Mouse (Mus musculus): Measurements from ENCODE around the gene Farp1. TPM values are rescaled to one million over a fixed set of nuclear protein-coding genes. Genes with fewer than 3 reads are reported as not detected.

Gene Farp1
- polyA plus RNA-seq, 1 experiment from 2014 or later, result 10.8 TPM

- H3K4me3 ChIP-seq, result no peak overlapping the region
- H3K27ac ChIP-seq, result no peak overlapping the region
- H3K27me3 ChIP-seq, result no peaks in the 10 kb centered on the region
- no peaks in the 10 kb centered on the region for H3K36me3 ChIP-seq
- H3K4me1 ChIP-seq (replicated peaks), result peaks cover 72% of the 10 kb centered on the region
- 87% methylated on average over 1 of the region's 1 CpGs for WGBS
- H3K9me3 ChIP-seq (replicated peaks), result no peaks in the 10 kb centered on the region
- no peak overlapping the region for H3K9ac ChIP-seq
- H3K4me2 ChIP-seq, result no peak overlapping the region
- no peak for ATAC-seq (replicated peaks; ENCODE audit: insufficient number of reproducible peaks, insufficient read depth, low FRiP score, low read depth)
Measured at GRCm38 (mm10) chr14:121058481-121058880, 23.5 kb downstream of the Farp1 start.

GRCm38 (mm10) chr14:121059266-121059665 is 24.3 kb downstream of the Farp1 start:
- H3K27ac ChIP-seq, result peak overlapping the region; percentile 58
- no peaks in the 10 kb centered on the region for H3K9me3 ChIP-seq (replicated peaks)
- no peaks in the 10 kb centered on the region for H3K27me3 ChIP-seq
- ATAC-seq (replicated peaks; ENCODE audit: insufficient number of reproducible peaks, insufficient read depth, low FRiP score, low read depth), result peak; percentile 48
- peaks cover 68% of the 10 kb centered on the region for H3K4me1 ChIP-seq (replicated peaks)
- H3K36me3 ChIP-seq, result no peaks in the 10 kb centered on the region
- H3K4me3 ChIP-seq, result no peak overlapping the region
- H3K4me2 ChIP-seq, result no peak overlapping the region
- H3K9ac ChIP-seq, result no peak overlapping the region
- WGBS, result 37% methylated on average over 10 of the region's 10 CpGs

GRCm38 (mm10) chr14:121060484-121060883 is 25.5 kb downstream of the Farp1 start:
- Histone ChIP-seq H3K9me3 (replicated peaks) (no peaks in the 10 kb centered on the region), H3K4me2 (no peak overlapping the region), H3K27ac (no peak overlapping the region), H3K4me1 (replicated peaks) (peaks cover 64% of the 10 kb centered on the region), H3K36me3 (no peaks in the 10 kb centered on the region), H3K27me3 (no peaks in the 10 kb centered on the region), H3K9ac (no peak overlapping the region), H3K4me3 (no peak overlapping the region)
- WGBS, result 65% methylated on average over 11 of the region's 11 CpGs
- no peak for ATAC-seq (replicated peaks; ENCODE audit: insufficient number of reproducible peaks, insufficient read depth, low FRiP score, low read depth)

GRCm38 (mm10) chr14:121061686-121062085 is 26.7 kb downstream of the Farp1 start:
- no peaks in the 10 kb centered on the region for H3K9me3 ChIP-seq (replicated peaks)
- H3K27ac ChIP-seq, result peak overlapping the region; percentile 78
- H3K27me3 ChIP-seq, result no peaks in the 10 kb centered on the region
- peaks cover 56% of the 10 kb centered on the region for H3K4me1 ChIP-seq (replicated peaks)
- ATAC-seq (replicated peaks; ENCODE audit: insufficient number of reproducible peaks, insufficient read depth, low FRiP score, low read depth), result no peak
- no peak overlapping the region for H3K9ac ChIP-seq
- peak overlapping the region; percentile 43 for H3K4me2 ChIP-seq
- 41% methylated on average over 4 of the region's 4 CpGs for WGBS
- H3K4me3 ChIP-seq, result no peak overlapping the region
- peaks cover 4% of the 10 kb centered on the region; the same call in 1 of the 2 replicates for H3K36me3 ChIP-seq

GRCm38 (mm10) chr14:121062238-121063082 is 27.5 kb downstream of the Farp1 start:
- ATAC-seq (replicated peaks; ENCODE audit: insufficient number of reproducible peaks, insufficient read depth, low FRiP score, low read depth), result peak; percentile 73
- peaks cover 4% of the 10 kb centered on the region; the same call in 1 of the 2 replicates for H3K36me3 ChIP-seq
- H3K9me3 ChIP-seq (replicated peaks), result no peaks in the 10 kb centered on the region
- no peaks in the 10 kb centered on the region for H3K27me3 ChIP-seq
- H3K9ac ChIP-seq, result peak overlapping the region; percentile 24; the same call in 1 of the 2 replicates
- no peak overlapping the region for H3K4me3 ChIP-seq
- peak overlapping the region; percentile 43 for H3K4me2 ChIP-seq
- WGBS, result 13% methylated on average over 14 of the region's 14 CpGs
- peak overlapping the region; percentile 78 for H3K27ac ChIP-seq
- H3K4me1 ChIP-seq (replicated peaks), result peaks cover 56% of the 10 kb centered on the region

- no peak overlapping the region for H3K9ac ChIP-seq
- peaks cover 4% of the 10 kb centered on the region; the same call in 1 of the 2 replicates for H3K36me3 ChIP-seq
- no peaks in the 10 kb centered on the region for H3K9me3 ChIP-seq (replicated peaks)
- ATAC-seq (replicated peaks; ENCODE audit: insufficient number of reproducible peaks, insufficient read depth, low FRiP score, low read depth), result no peak
- peaks cover 42% of the 10 kb centered on the region for H3K4me1 ChIP-seq (replicated peaks)
- no peak overlapping the region for H3K4me3 ChIP-seq
- 71% methylated on average over 1 of the region's 1 CpGs for WGBS
- no peaks in the 10 kb centered on the region for H3K27me3 ChIP-seq
- H3K4me2 ChIP-seq, result no peak overlapping the region
- no peak overlapping the region for H3K27ac ChIP-seq
Measured at GRCm38 (mm10) chr14:121064726-121065125, 29.7 kb downstream of the Farp1 start.

GRCm38 (mm10) chr14:121073093-121073866 is 38.3 kb downstream of the Farp1 start:
- 91% methylated on average over 5 of the region's 5 CpGs for WGBS
- H3K27me3 ChIP-seq, result no peaks in the 10 kb centered on the region
- no peak for ATAC-seq (replicated peaks; ENCODE audit: insufficient number of reproducible peaks, insufficient read depth, low FRiP score, low read depth)

GRCm38 (mm10) chr14:121074197-121074734 is 39.3 kb downstream of the Farp1 start:
- 83% methylated on average over 2 of the region's 2 CpGs for WGBS
- H3K4me2 ChIP-seq, result no peak overlapping the region
- no peak overlapping the region for H3K9ac ChIP-seq
- H3K9me3 ChIP-seq (replicated peaks), result no peaks in the 10 kb centered on the region
- no peaks in the 10 kb centered on the region for H3K4me1 ChIP-seq (replicated peaks)
- no peak overlapping the region for H3K4me3 ChIP-seq
- peaks cover 3% of the 10 kb centered on the region; the same call in 1 of the 2 replicates for H3K36me3 ChIP-seq
- H3K27ac ChIP-seq, result no peak overlapping the region
- ATAC-seq (replicated peaks; ENCODE audit: insufficient number of reproducible peaks, insufficient read depth, low FRiP score, low read depth), result no peak
- H3K27me3 ChIP-seq, result no peaks in the 10 kb centered on the region

More at GRCm38 (mm10) chr14:121073093-121073866, 38.3 kb downstream of the Farp1 start:
- no peaks in the 10 kb centered on the region for H3K9me3 ChIP-seq (replicated peaks)
- H3K36me3 ChIP-seq, result no peaks in the 10 kb centered on the region
- H3K4me1 ChIP-seq (replicated peaks), result no peaks in the 10 kb centered on the region
- H3K27ac ChIP-seq, result no peak overlapping the region
- no peak overlapping the region for H3K4me3 ChIP-seq
- no peak overlapping the region for H3K9ac ChIP-seq
- no peak overlapping the region for H3K4me2 ChIP-seq

- 71% methylated on average over 5 of the region's 5 CpGs for WGBS
- ATAC-seq (replicated peaks; ENCODE audit: insufficient number of reproducible peaks, insufficient read depth, low FRiP score, low read depth), result no peak
- H3K36me3 ChIP-seq, result peaks cover 3% of the 10 kb centered on the region; the same call in 1 of the 2 replicates
Measured at GRCm38 (mm10) chr14:121080739-121081138, 45.7 kb downstream of the Farp1 start.

GRCm38 (mm10) chr14:121082341-121082740 is 47.3 kb downstream of the Farp1 start:
- no peaks in the 10 kb centered on the region for H3K9me3 ChIP-seq (replicated peaks)
- ATAC-seq (replicated peaks; ENCODE audit: insufficient number of reproducible peaks, insufficient read depth, low FRiP score, low read depth), result no peak
- H3K4me1 ChIP-seq (replicated peaks), result peaks cover 19% of the 10 kb centered on the region
- WGBS, result 43% methylated on average over 7 of the region's 7 CpGs
- H3K36me3 ChIP-seq, result peaks cover 3% of the 10 kb centered on the region; the same call in 1 of the 2 replicates
- no peaks in the 10 kb centered on the region for H3K27me3 ChIP-seq
- no peak overlapping the region for H3K4me3 ChIP-seq
- H3K4me2 ChIP-seq, result no peak overlapping the region
- H3K9ac ChIP-seq, result no peak overlapping the region
- H3K27ac ChIP-seq, result peak overlapping the region; percentile 44

More at GRCm38 (mm10) chr14:121080739-121081138, 45.7 kb downstream of the Farp1 start:
- Histone ChIP-seq H3K27ac (no peak overlapping the region), H3K4me1 (replicated peaks) (peaks cover 16% of the 10 kb centered on the region), H3K27me3 (no peaks in the 10 kb centered on the region), H3K4me3 (no peak overlapping the region), H3K9me3 (replicated peaks) (no peaks in the 10 kb centered on the region), H3K4me2 (no peak overlapping the region), H3K9ac (no peak overlapping the region)

GRCm38 (mm10) chr14:121082793-121083192 is 47.8 kb downstream of the Farp1 start:
- no peak for ATAC-seq (replicated peaks; ENCODE audit: insufficient number of reproducible peaks, insufficient read depth, low FRiP score, low read depth)
- 82% methylated on average over 2 of the region's 2 CpGs for WGBS
- 0 out of 2 replicates have a peak overlapping the region, but pooled peaks have one; percentile 44 for H3K27ac ChIP-seq
- no peaks in the 10 kb centered on the region for H3K27me3 ChIP-seq
- H3K9me3 ChIP-seq (replicated peaks), result no peaks in the 10 kb centered on the region
- peaks cover 3% of the 10 kb centered on the region; the same call in 1 of the 2 replicates for H3K36me3 ChIP-seq
- H3K4me1 ChIP-seq (replicated peaks), result peaks cover 19% of the 10 kb centered on the region
- no peak overlapping the region for H3K4me2 ChIP-seq
- no peak overlapping the region for H3K4me3 ChIP-seq
- H3K9ac ChIP-seq, result no peak overlapping the region

Data from heart, embryonic 15.5 days (tissue).